Mouse (Mus musculus) neural tube, embryonic 15.5 days (tissue): ENCODE data around the gene Rab21. TPM values are rescaled to one million over a fixed set of nuclear protein-coding genes. Genes with fewer than 3 reads are reported as not detected.

ENCODE experiments used
- ATAC-seq: fragments of 200-750 bp; cut with Nextera tagmentation; 2 replicates; pipeline ENCODE4 v1.8.0; 2017; ENCODE audit warnings: mild to moderate bottlenecking, moderate TSS enrichment, moderate library complexity; ENCODE audit not compliant: low FRiP score
- H3K27ac ChIP-seq: fragments of 300-500 bp; sonication (generic); replicated peaks from 2 replicates; pipeline ENCODE4 v1.5.1; 2015; ENCODE audit warnings: mild to moderate bottlenecking, inconsistent platforms
- H3K27me3 ChIP-seq: fragments of 300-500 bp; sonication (generic); replicated peaks from 2 replicates; pipeline ENCODE4 v1.6.1; 2015; ENCODE audit warnings: inconsistent platforms
- H3K36me3 ChIP-seq: fragments of 300-500 bp; sonication (generic); 2 replicates; pipeline ENCODE4 v1.6.1; 2015; ENCODE audit warnings: inconsistent platforms
- H3K4me1 ChIP-seq: fragments of 300-500 bp; sonication (generic); 2 replicates; pipeline ENCODE4 v1.6.1; 2015; ENCODE audit warnings: inconsistent platforms
- H3K4me2 ChIP-seq: fragments of 300-500 bp; sonication (generic); 2 replicates; pipeline ENCODE4 v1.6.1; 2015; ENCODE audit warnings: inconsistent platforms, mild to moderate bottlenecking, moderate library complexity
- H3K4me3 ChIP-seq: fragments of 300-500 bp; sonication (generic); replicated peaks from 2 replicates; pipeline ENCODE4 v1.5.1; 2015; ENCODE audit warnings: mild to moderate bottlenecking, inconsistent platforms
- H3K9ac ChIP-seq: fragments of 300-500 bp; sonication (generic); replicated peaks from 2 replicates; pipeline ENCODE4 v1.6.1; 2015; ENCODE audit warnings: mild to moderate bottlenecking, inconsistent platforms
- H3K9me3 ChIP-seq: fragments of 300-500 bp; sonication (generic); replicated peaks from 2 replicates; pipeline ENCODE4 v1.6.1; 2016; ENCODE audit warnings: inconsistent platforms
- WGBS: fragments of 180-500 bp; shearing (Covaris S2); methylation state at CpG from one replicate; pipeline ENCODE4 v1.1.7; 2015; ENCODE audit warnings: mixed read lengths; 5-methylcytosine and 5-hydroxymethylcytosine counted together
- polyA plus RNA-seq: library from polyadenylated mRNA; unstranded; fragments of >200 nt; fragmentation: Nextera tagmentation; extraction: Ambion mirVana; gene quantifications from 2 replicates; pipeline ENCODE4 v1.2.1, GENCODE M21; 2015

The Rab21 gene
- polyA plus RNA-seq, 1 experiment from 2014 or later = 9.6 TPM

- H3K27ac ChIP-seq = no peak overlapping the region
- 95% methylated on average over 4 of the region's 4 CpGs for WGBS
- no peaks in the 10 kb centered on the region for H3K4me1 ChIP-seq
- H3K9ac ChIP-seq = no peak overlapping the region
- no peak for ATAC-seq
- no peaks in the 10 kb centered on the region for H3K9me3 ChIP-seq
- H3K36me3 ChIP-seq = peaks cover 43% of the 10 kb centered on the region
- H3K4me2 ChIP-seq = no peak overlapping the region
- no peaks in the 10 kb centered on the region for H3K27me3 ChIP-seq
- H3K4me3 ChIP-seq = no peak overlapping the region
These were observed 77.5 kb downstream of the Rab21 start for GRCm38 (mm10) chr10:115237931-115238330.

Other genes starting within 250 kb of the Rab21 start
- gene Tph2, start 130.6 kb downstream of the Rab21 start, polyA plus RNA-seq = 0.46 and 2.3 TPM in 2 replicates
- gene Tbc1d15, start 64.1 kb downstream of the Rab21 start, polyA plus RNA-seq = 27.1 and 31.0 TPM in 2 replicates
- gene Tmem19, start 46.9 kb upstream of the Rab21 start, polyA plus RNA-seq = 31.6 and 32.0 TPM in 2 replicates
- gene Thap2, start 68.8 kb upstream of the Rab21 start, polyA plus RNA-seq = 25.4 and 25.8 TPM in 2 replicates
- 14.8 and 15.1 TPM in 2 replicates for gene Zfc3h1, start 69.4 kb upstream of the Rab21 start, polyA plus RNA-seq